Mouse (Mus musculus): ENCODE results near the gene Plekhs1.
"Not testable (repeated sequence)": the region's sequence is repeated elsewhere in the genome, so short reads cannot be mapped to it uniquely, and the experiment has no call there.

DNA sequence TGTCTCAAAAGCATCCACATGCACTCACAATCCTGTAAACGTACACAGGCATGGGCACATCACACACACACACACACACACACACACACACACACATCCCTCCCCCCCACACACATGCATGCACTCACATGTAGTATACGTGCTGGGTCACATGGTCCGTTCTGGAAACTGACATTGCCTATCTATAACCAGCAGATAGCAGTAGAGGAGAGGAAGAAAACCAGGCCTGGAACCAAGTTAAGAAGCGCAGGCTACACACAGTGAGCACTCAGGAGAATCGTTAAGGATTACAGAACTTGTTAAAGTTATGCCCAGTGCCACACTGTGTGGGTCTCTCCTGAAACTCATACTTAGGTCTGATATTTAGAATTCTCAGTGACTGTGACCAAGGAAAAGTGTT, 41.6 kb downstream of the Plekhs1 start:
- not testable (repeated sequence) for TF ChIP-seq CTCF, EP300 (IDR thresholded peaks at IDR 0.05; ENCODE audit: low read depth)

All from liver, postnatal 0 days (tissue).